Mouse (Mus musculus): ENCODE measurements around the gene Tbc1d1.

- TF ChIP-seq TCF12 (IDR thresholded peaks at IDR 0.05; ENCODE audit: insufficient read depth, poor library complexity, severe bottlenecking) (no peak), POLR2A (IDR thresholded peaks at IDR 0.05; ENCODE audit: insufficient read length, low read depth) (no peak), MAX (IDR thresholded peaks at IDR 0.05; ENCODE audit: low read depth) (no peak), POLR2AphosphoS2 (IDR thresholded peaks at IDR 0.05; ENCODE audit: insufficient read length, low read depth) (no peak), E2F4 (IDR thresholded peaks at IDR 0.05; ENCODE audit: insufficient read depth) (no peak), USF1 (IDR thresholded peaks at IDR 0.05; ENCODE audit: low read depth) (no peak), MYOD1 (IDR thresholded peaks at IDR 0.05; ENCODE audit: control insufficient read depth in 1 of 3, insufficient read length in 2 of 3, low read depth in 2 of 3) (no peak), TCF3 (IDR thresholded peaks at IDR 0.05; ENCODE audit: insufficient read length, low read depth) (no peak), MYOG (IDR thresholded peaks at IDR 0.05; ENCODE audit: control insufficient read depth in 1 of 3, insufficient read depth in 1 of 3, insufficient read length in 2 of 3, low read depth in 2 of 3) (no peak), REST (IDR thresholded peaks at IDR 0.05; ENCODE audit: insufficient read depth, insufficient read length) (no peak)
These were observed 225.4 kb downstream of the Tbc1d1 start for GRCm38 (mm10) chr5:64381538-64381937.

All from myocyte (in vitro differentiated cells).